Mouse (Mus musculus): ENCODE data around the gene BC030867. TPM values are rescaled to one million over a fixed set of nuclear protein-coding genes. Genes with fewer than 3 reads are reported as not detected.

BC030867 gene
- total RNA-seq (2012; rRNA removed) (19.5 and 20.0 TPM in 2 replicates), polyA plus RNA-seq (2012; ENCODE audit: insufficient read depth in 1 of 2, insufficient read length in 2 of 2, low read depth in 1 of 2, low replicate concordance in 2 of 2, missing spikeins in 1 of 2) (10 to 100 TPM; 36.2 to 51.7 TPM)

GRCm38 (mm10) chr11:102248630-102249230 lies at the start of gene BC030867:
Gene BC030867 (plus strand): TSS chr11:102248882.
- Histone ChIP-seq H3K4me1 (ENCODE audit: control insufficient read depth in 1 of 2, insufficient read depth in 2 of 2, low read length in 2 of 2) (peaks cover 0 to 22% of the 10 kb centered on the region in 2 experiments), H3K27ac (ENCODE audit: control insufficient read depth, low read depth, low read length) (peak within 1 kb of the TSS; percentile 75)

GRCm38 (mm10) chr11:102199856-102200255 lies 48.8 kb upstream of the BC030867 start:
- peaks cover 0 to 13% of the 10 kb centered on the region in 2 experiments; a peak in 2 of 4 replicates for H3K36me3 ChIP-seq (ENCODE audit: control insufficient read depth in 1 of 2, insufficient read depth in 2 of 2, low read length in 2 of 2)
- no peaks in the 10 kb centered on the region for H3K79me2 ChIP-seq (ENCODE audit: control insufficient read depth, insufficient read depth, low read length, poor library complexity)
- peaks cover 6 to 16% of the 10 kb centered on the region in 2 experiments for H3K4me1 ChIP-seq (ENCODE audit: control insufficient read depth in 1 of 2, insufficient read depth in 2 of 2, low read length in 2 of 2)
- no peaks in the 10 kb centered on the region for H3K9me3 ChIP-seq (replicated peaks; ENCODE audit: insufficient read depth, low read length)
- no peak for DNase-seq (ENCODE audit: low read depth, low spot score)
- no peak overlapping the region for H3K27ac ChIP-seq (ENCODE audit: control insufficient read depth, low read depth, low read length)
- no peak overlapping the region for H3K4me3 ChIP-seq (ENCODE audit: control insufficient read depth in 1 of 2, insufficient read depth in 1 of 2, low read depth in 2 of 2, low read length in 2 of 2)
- no peak for TF ChIP-seq SMC3 (IDR thresholded peaks at IDR 0.05; ENCODE audit: low read depth, low read length)
- TF ChIP-seq MYB (IDR thresholded peaks at IDR 0.05; ENCODE audit: low read depth, low read length), result no peak
- no peak for TF ChIP-seq MXI1 (IDR thresholded peaks at IDR 0.05; ENCODE audit: low read depth, low read length)
- no peak for TF ChIP-seq NRF1 (IDR thresholded peaks at IDR 0.05; ENCODE audit: insufficient read depth, low read depth, low read length, poor library complexity, severe bottlenecking)
- TF ChIP-seq GABPA (IDR thresholded peaks at IDR 0.05; ENCODE audit: low read depth, low read length), result no peak
- no peak for TF ChIP-seq TAL1 (IDR thresholded peaks at IDR 0.05; ENCODE audit: low read length)
- no peaks in the 10 kb centered on the region for H3K27me3 ChIP-seq (ENCODE audit: control insufficient read depth in 1 of 2, insufficient read depth in 2 of 2, low read length in 2 of 2)
- H3K9ac ChIP-seq (ENCODE audit: control insufficient read depth, low read depth, low read length, poor library complexity, severe bottlenecking), result no peak overlapping the region

More at GRCm38 (mm10) chr11:102248630-102249230, at the start of gene BC030867:
- Histone ChIP-seq H3K9me3 (replicated peaks; ENCODE audit: insufficient read depth, low read length) (no peaks in the 10 kb centered on the region), H3K36me3 (ENCODE audit: control insufficient read depth in 1 of 2, insufficient read depth in 2 of 2, low read length in 2 of 2) (peaks cover 6 to 19% of the 10 kb centered on the region in 2 experiments), H3K79me2 (ENCODE audit: control insufficient read depth, insufficient read depth, low read length, poor library complexity) (peaks cover 11% of the 10 kb centered on the region), H3K9ac (ENCODE audit: control insufficient read depth, low read depth, low read length, poor library complexity, severe bottlenecking) (peak within 1 kb of the TSS; percentile 83), H3K4me3 (ENCODE audit: control insufficient read depth in 1 of 2, insufficient read depth in 1 of 2, low read depth in 2 of 2, low read length in 2 of 2) (peak within 1 kb of the TSS; percentile 83 to 85), H3K27me3 (ENCODE audit: control insufficient read depth in 1 of 2, insufficient read depth in 2 of 2, low read length in 2 of 2) (no peaks in the 10 kb centered on the region)
- DNase-seq (ENCODE audit: low read depth, low spot score), result peak; percentile 99
- TF ChIP-seq MEF2A (IDR thresholded peaks at IDR 0.05; ENCODE audit: extremely low read depth, insufficient replicate concordance, low read depth, low read length, poor library complexity, severe bottlenecking), result peak; percentile 16; the same call in 1 of the 2 replicates
- TF ChIP-seq TAL1 (IDR thresholded peaks at IDR 0.05; ENCODE audit: low read length), result no peak
- 0 out of 2 replicates have a peak, but pooled peaks have one; percentile 32 for TF ChIP-seq CHD1 (IDR thresholded peaks at IDR 0.05; ENCODE audit: low read depth, low read length)
- peak; percentile 96 for TF ChIP-seq MXI1 (IDR thresholded peaks at IDR 0.05; ENCODE audit: low read depth, low read length)
- TF ChIP-seq SIN3A (IDR thresholded peaks at IDR 0.05; ENCODE audit: low read length), result peak; percentile 99
- TF ChIP-seq POLR2AphosphoS2 (IDR thresholded peaks at IDR 0.05; ENCODE audit: low read length), result peak; percentile 82
- peak; percentile 93 for TF ChIP-seq TBP (IDR thresholded peaks at IDR 0.05; ENCODE audit: low read depth, low read length)
- TF ChIP-seq CTCF (IDR thresholded peaks at IDR 0.05 in 2 of 3, conservative IDR thresholded peaks at IDR 0.05 in 1 of 3; ENCODE audit: control insufficient read depth in 1 of 3, insufficient read depth in 1 of 3, low read depth in 2 of 3, low read length in 3 of 3, poor library complexity in 1 of 3, severe bottlenecking in 1 of 3), result peak; percentile 51 to 91 (median 91)
- peak; percentile 97 for TF ChIP-seq ZNF384 (IDR thresholded peaks at IDR 0.05; ENCODE audit: low read depth, low read length)
- TF ChIP-seq E2F4 (IDR thresholded peaks at IDR 0.05; ENCODE audit: borderline replicate concordance, low read depth, low read length), result peak; percentile 75; the same call in 1 of the 2 replicates
- TF ChIP-seq JUND (IDR thresholded peaks at IDR 0.05; ENCODE audit: low read depth, low read length), result 0 out of 2 replicates have a peak, but pooled peaks have one; percentile 13
- peak; percentile 99 for TF ChIP-seq UBTF (IDR thresholded peaks at IDR 0.05; ENCODE audit: borderline replicate concordance, insufficient read depth, low read depth, low read length)
- TF ChIP-seq SMC3 (IDR thresholded peaks at IDR 0.05; ENCODE audit: low read depth, low read length), result peak; percentile 66
- TF ChIP-seq NRF1 (IDR thresholded peaks at IDR 0.05; ENCODE audit: insufficient read depth, low read depth, low read length, poor library complexity, severe bottlenecking), result no peak
- no peak; a peak in 1 of 4 replicates for TF ChIP-seq USF2 (IDR thresholded peaks at IDR 0.05; ENCODE audit: borderline replicate concordance in 1 of 2, insufficient read depth in 1 of 2, low read depth in 1 of 2, low read length in 2 of 2)
- TF ChIP-seq RAD21 (IDR thresholded peaks at IDR 0.05; ENCODE audit: low read depth, low read length), result peak; percentile 28
- 0 out of 2 replicates have a peak, but pooled peaks have one; percentile 33 for TF ChIP-seq USF1 (IDR thresholded peaks at IDR 0.05; ENCODE audit: low read depth, low read length)
- TF ChIP-seq ZMIZ1 (IDR thresholded peaks at IDR 0.05; ENCODE audit: low read depth, low read length), result peak; percentile 82
- peak; percentile 90 for TF ChIP-seq HCFC1 (IDR thresholded peaks at IDR 0.05; ENCODE audit: low read depth, low read length)
- 0 out of 4 replicates have a peak, but pooled peaks of 1 of the 2 experiments have one; percentile 4 for TF ChIP-seq EP300 (IDR thresholded peaks at IDR 0.05; ENCODE audit: low read depth in 1 of 2, low read length in 2 of 2)
- peak; percentile 96 to 97 for TF ChIP-seq POLR2A (IDR thresholded peaks at IDR 0.05; ENCODE audit: control insufficient read depth in 1 of 2, insufficient read depth in 1 of 2, low read depth in 1 of 2, low read length in 2 of 2, poor library complexity in 1 of 2)
- TF ChIP-seq ETS1 (IDR thresholded peaks at IDR 0.05; ENCODE audit: low read depth, low read length), result peak; percentile 54
- peak; percentile 30; the same call in 1 of the 2 replicates for TF ChIP-seq BHLHE40 (IDR thresholded peaks at IDR 0.05; ENCODE audit: borderline replicate concordance, low read depth, low read length)
- TF ChIP-seq MAX (IDR thresholded peaks at IDR 0.05; ENCODE audit: low read length), result peak; percentile 75
- no peak for TF ChIP-seq GABPA (IDR thresholded peaks at IDR 0.05; ENCODE audit: low read depth, low read length)
- TF ChIP-seq ELF1 (IDR thresholded peaks at IDR 0.05; ENCODE audit: low read depth, low read length), result peak; percentile 78
- TF ChIP-seq MYC (IDR thresholded peaks at IDR 0.05; ENCODE audit: low read depth, low read length), result peak; percentile 84
- no peak for TF ChIP-seq MAZ (IDR thresholded peaks at IDR 0.05; ENCODE audit: low read depth, low read length)
- TF ChIP-seq TCF12 (IDR thresholded peaks at IDR 0.05; ENCODE audit: low read depth, low read length), result peak; percentile 71; the same call in 1 of the 2 replicates
- no peak for TF ChIP-seq CHD2 (IDR thresholded peaks at IDR 0.05; ENCODE audit: low read length)
- TF ChIP-seq KAT2A (conservative IDR thresholded peaks at IDR 0.05; ENCODE audit: low read depth, low read length), result no peak; the same call in 1 of the 2 replicates
- peak; percentile 94 for TF ChIP-seq NELFE (IDR thresholded peaks at IDR 0.05; ENCODE audit: low read depth, low read length)
